Mouse (Mus musculus): ENCODE results near the gene Otud5.
"Not testable (repeated sequence)": the region's sequence is repeated elsewhere in the genome, so short reads cannot be mapped to it uniquely, and the experiment has no call there.

Otud5 gene

DNA sequence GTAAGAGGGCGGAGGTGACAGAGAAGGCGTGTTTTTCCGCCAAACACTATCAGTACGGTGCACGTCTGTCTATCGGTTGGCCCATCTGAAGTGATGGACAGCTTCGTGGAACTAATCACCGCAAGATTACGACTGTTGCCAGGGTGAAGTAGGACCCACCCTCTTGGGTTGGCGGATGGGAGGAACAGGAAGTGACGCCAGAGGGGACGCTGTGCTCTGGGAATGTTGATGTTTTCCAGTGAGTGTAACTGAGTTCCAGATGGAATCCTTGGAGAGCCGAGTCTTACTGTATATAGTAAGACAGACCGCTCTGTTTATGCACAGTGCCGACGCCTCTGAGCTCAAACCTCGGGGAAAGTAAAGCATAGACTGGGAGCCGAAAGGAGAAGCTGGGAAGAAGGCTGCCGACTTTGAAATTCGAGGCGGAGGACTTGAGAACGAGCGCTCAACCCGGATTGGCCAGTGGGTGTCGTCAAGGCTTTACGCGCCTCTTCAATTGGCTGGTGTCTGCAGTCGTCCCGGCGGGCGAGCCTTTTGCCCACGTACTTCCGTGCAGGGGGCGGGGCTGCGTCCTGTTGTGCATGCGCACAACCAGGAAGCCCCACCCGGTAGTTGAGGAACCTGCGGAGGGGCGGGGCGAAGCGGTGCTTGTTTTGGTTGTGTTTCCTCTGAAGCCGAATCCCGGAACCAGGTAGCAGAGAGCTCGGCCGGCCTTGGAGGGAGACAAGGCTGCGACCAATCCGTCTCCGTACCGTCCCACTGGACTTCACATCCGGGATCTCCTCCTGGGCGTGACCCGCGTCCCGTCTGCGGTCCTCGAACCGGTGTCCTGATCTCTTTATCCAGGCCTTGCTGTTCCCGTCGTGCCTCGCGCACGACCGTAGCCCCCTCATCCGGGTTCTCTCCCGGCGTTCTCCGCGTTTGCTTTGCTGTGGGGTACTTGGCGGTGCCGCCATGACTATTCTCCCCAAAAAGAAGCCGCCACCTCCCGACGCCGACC, at the start of gene Otud5:
TSS of gene Otud5 (plus strand) at position 202 of the 1,000 bp plus-strand sequence.
- DNase-seq: peak; percentile 97

DNA sequence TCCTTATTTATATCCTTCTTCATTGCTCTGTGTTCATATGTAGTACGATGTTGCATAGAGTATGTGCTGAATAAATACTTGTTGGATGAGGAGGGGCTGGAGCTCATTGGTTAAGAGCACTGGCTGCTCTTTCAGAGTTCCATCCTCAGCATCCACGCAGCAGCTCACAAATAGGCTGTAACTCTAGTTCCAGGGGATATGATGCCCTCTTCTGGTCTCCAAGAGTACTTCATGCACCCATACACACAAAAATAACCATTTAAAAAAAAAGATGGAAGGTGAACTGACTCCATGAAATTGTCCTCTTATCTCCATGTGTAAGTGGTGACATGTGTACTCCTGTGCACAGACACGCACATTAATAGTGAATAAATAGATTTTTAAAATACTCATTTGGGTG, 47.8 kb upstream of the Otud5 start:
- DNase-seq: peak; percentile 7

DNA sequence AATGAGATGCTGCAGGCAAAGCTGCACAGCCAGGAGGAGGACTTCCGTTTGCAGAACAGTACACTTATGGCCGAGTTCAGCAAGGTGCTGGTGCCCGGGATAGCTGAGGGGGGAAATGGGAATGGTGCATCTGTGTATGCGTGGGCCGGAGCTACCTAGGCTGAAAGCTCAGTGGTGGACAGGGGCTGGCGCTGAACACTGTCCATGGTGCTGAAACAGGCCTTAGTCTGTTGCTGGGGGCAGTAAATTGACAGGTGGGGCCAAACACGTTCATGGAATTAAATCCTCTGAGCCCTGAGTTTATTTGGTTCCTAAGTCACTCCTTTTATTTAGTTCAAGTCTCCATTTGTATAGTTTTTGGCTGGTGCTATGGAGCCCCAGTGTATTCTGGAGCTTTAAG, 46.1 kb upstream of the Otud5 start:
- DNase-seq: peak; percentile 32

DNA sequence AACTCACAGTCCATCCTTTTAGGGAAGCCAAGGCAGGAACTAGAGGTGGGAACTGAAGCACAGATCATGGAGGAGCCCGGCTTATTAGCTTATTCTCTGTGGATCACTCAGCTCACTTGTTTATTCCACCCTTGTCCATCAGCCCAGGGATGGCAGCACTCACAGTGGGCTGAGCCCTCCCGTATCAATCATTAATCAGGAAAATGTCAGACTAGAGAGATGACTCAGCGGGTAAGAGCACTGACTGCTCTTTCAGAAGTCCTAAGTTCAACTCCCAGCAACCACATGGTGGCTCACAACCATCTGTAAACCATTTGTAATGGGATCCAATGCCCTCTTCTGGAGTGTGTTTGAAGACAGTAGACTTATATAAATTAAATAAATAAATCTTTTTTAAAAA, 43.8 kb upstream of the Otud5 start:
- DNase-seq: no peak

DNA sequence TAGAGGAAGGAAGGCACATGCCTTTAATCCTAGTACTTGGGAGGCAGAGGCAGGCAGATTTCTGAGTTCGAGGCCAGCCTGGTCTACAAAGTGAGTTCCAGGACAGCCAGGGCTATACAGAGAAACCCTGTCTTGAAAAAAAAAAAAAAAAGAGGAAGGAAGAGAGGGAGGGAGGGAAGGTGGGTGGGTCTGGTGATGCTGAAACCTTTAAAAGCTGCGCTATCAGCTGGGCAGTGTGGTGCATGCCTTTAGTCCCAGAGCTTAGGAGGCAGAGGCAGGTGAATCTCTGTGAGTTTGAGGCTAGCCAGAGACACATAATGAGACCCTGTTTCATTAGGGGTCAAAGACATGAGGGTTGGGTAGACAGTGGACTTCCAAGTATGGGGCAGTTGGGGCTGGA, 39.0 kb upstream of the Otud5 start:
- DNase-seq: not testable (repeated sequence)

DNA sequence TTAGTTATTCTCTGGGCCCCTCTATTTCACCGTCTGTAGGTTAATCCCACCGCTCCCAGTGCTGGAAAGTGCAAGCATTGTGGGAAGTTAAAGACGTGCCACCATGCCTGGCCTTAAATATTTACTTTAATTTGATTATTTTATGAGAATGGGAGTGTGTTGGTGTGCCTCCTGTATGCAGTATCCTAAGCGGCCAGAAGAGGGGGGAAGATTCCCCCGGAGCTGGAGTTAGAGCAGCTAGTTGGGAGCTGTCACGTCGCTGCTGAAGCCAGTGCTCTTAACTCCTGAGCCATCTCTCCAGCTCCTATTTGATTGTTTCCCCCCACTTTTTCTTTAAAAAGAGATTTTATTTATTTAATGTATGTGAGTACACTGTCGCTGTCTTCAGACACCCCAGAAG, 26.1 kb upstream of the Otud5 start:
- DNase-seq: peak; percentile 35

DNA sequence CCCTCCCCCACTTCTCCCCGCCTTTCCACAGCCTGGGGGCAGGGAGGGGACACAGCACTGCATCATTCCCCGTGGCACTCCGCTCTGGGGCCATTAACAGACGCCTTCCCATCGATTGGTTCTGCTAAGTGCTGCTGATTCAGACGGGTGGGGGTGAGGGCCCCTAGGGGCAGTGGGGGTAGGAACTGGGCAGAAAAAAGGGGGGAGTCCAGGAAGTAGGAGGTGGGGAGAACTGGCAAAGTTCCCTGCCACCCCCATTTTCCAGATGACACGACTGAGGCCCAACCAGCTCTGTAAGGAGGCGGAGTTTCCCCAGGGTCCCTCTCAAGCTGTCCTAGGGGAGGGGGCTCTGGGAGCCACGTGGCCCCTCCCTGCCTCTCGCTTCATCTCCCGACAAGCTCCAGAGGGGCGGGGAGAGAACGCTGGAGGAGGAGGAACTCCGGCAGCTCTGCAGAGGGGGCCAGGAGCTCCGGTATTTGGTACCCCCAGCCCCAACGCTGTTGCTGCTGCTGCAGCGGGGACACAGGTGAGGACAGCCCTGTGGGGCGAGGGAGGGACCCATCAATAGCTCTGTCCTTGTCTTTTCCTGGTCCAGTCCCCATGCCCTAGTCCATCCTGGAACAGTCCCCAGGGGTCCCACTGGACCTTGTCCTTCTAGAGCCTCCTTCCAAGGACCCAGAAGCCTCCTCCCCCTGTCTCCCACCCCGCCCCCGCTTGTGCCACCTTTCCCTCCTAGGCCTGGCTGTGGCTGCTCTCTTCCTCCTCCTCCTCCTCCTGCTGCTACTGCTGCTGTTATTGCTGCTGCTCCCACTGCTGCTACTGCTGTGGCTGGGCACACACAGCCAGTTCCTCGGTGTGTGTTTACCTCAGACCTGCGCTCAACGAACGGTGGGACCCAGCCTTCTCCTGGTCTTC, 19.0 kb upstream of the Otud5 start, which contains the start of gene Kcnd1:
TSS of gene Kcnd1 (plus strand) at position 425 of the 915 bp plus-strand sequence.
- DNase-seq: no peak

DNA sequence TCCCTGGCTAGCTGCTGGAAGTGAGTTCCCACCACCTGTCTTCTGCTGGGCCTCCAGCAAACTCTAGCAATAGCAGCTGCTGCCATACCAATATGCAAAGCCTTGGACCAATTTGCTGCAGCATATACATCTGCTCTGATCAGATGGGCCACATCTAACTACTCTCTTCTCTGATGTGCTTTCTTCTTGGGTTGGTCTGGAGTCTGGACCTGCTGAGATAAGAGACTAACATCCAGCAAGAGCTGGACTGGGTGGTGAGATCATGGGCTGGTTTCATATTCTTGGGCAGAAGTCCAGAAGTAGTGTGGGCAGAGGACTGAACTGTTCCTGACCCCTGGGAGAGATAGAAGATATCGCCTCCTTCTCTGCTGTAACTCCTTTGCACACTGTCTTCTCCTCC, 4.0 kb upstream of the Otud5 start:
- DNase-seq: no peak

DNA sequence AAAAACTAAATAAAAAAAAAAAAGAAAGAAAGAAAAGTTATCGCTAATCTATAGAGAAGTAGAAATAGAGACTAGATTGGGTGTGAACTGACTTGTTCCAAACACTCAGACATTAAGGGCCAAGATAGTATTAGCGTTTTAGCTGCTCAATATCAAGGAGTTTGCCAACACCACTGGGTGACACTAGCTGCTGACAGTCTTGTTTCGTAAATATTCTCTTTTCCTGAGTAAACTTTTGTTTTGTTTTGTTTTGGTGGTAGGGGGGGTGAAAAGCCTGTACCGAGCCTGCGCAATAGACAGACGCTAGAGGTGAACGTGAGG, 362 bp upstream of the Otud5 start:
- no peak for DNase-seq

DNA sequence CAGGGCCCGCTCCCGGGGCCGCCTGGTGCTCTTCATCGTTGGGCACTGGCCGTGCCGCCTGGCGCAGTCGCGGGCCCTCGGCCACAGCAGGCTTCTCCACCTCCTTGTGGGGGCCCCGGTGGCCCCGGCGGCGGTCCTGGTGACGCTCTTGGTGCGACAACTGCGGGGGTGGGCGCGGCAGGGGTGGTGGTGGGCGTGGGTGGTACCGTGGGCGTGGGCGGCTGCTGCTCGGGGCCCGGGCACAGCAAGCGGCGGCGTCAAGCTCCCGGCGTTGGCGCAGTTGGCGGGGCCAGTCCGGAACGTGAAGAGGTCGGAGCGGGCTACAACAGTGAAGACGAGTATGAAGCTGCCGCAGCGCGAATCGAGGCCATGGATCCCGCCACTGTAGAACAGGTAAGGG, 1.2 kb downstream of the Otud5 start:
- no peak for DNase-seq

DNA sequence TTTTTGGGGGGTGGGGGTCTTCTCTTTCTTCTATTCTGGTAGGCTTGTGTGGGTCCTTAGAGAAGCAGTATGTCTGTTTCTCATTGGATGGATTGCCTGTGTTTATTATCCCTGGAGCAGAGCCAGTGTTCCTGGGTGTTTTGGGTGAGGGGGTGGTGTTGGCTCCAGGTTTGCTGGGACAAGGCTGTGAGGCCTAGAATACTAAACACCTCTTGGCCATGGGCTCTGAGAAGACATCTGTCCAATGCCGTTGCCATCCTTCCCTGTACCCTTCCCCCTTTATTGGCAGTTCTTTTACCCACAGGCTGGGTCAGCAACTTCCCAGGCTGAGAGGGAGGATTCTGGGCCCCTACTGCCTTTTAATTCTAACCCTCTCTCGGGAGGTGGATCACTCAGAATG, 6.7 kb downstream of the Otud5 start:
- DNase-seq: no peak

DNA sequence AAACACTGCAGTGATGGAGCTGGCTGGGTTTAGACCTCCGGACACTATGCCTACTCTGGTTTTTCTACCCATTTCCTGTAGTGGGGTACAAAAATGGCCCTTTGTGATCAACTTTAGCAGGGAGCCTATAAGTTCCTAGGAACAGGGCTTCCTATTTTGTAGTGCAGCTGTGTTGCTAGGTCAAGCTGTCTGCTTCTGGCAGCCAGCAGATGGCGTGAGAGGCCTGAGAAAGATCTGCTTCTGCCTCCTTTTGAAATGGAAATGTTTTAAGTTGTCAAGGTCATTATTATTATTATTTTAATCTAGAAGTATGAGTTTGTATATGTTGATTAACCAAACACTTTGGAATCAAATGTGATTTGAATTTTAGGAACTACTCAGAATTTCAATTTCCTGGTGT, 13.4 kb downstream of the Otud5 start:
- DNase-seq: peak; percentile 45

DNA sequence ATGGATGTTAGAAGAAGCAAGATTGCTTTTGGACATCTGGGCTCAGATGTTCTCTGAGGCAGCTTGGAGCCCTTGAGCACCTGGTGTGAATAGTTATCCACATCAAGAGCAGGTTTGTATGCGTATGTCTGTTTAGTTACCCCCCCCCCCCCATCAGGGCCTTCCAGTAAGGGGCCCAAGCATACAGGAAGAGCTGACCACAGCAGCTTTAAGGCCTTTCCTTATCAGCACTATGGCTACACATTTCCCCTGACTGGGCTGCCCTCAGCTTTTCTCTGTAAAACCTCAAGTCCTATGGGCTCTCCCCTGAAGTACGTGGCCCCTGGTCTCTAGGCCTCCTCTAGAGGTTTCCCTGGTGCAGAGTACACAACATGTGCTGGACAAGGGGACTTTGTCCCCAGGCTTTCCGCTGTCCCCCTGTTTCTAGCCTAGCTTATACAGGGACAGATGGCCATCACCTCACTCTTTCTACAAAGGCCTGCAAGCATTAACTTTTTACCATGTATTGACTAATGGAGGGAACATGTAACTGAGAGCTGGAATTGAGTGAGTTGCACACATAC, 18.1 kb downstream of the Otud5 start:
- no peak for DNase-seq

DNA sequence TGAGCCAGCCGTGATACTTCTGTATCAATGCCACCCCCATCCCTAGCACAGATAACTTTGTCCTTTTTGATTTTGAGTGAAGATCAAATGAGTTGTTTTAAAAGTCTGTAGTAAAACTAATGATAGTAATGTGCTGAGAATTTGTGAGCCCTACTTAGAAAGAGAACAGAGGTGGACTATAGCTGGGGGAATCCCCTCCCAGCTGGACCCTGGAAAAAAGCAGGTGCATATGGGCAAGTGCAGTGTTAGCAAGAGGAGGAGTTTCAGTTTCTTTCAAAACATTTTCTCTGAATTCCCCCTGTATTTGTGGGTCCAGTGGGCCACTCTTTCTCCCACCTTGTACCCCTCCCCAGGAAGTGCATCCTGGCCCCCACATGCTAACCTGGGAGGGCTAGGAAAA, 22.0 kb downstream of the Otud5 start:
- no peak for DNase-seq

DNA sequence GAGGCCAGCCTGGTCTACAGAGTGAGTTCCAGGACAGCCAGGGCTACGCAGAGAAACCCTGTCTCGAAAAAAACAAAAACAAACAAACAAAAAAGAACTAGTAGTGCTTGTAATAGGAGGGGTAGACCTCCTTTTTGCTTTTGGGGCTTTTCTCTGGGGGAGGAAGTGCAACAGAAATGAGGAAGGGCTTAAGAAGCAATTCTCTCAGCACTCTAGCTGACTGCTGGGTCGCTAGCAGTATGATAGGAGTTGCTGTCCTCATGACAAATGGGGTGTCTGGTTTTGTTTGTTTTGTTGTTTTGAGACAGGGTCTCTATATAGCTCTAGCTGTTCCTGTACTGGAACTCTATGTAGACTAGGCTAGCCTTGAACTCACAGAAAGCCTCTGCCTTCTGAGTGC, 23.4 kb downstream of the Otud5 start:
- no peak for DNase-seq

DNA sequence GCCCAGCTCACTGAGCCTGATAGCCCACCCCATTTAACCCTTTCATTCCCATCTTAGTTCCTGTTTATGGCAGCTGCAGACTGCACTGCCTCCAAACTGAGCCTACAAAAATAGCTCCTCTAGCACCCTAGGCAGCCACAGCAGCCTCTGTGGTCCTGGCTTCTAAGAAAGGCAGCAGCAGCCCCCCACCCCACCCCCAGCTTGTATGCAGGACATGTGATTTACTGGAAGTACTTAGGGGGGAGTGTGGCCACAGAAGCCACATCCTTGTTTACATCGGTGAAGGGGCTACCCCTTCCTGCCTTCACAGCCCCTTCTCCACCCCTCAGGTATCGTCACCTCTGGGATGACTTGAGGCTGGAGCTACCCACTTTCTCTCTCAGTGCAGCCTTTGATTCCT, 24.2 kb downstream of the Otud5 start:
- DNase-seq: no peak

DNA sequence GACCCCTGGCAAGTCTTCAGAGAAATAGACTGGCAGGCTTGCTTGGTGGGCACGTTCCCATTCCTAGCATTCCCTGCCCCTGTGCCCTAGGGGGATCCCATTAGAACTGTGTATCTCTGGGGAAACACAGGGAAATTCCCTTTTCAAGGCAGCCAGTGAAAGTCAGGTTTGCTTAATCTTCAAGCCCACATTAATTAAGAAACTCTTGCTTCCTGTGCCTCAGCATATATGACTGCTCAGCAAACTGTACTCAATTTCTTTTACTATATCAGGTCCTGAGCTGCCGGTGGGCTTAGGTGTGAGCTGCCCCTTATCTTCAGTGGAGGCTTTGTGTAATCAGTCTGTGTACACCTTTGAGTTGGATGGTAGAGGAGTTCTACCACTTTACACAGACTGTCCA, 24.6 kb downstream of the Otud5 start:
- DNase-seq: no peak

DNA sequence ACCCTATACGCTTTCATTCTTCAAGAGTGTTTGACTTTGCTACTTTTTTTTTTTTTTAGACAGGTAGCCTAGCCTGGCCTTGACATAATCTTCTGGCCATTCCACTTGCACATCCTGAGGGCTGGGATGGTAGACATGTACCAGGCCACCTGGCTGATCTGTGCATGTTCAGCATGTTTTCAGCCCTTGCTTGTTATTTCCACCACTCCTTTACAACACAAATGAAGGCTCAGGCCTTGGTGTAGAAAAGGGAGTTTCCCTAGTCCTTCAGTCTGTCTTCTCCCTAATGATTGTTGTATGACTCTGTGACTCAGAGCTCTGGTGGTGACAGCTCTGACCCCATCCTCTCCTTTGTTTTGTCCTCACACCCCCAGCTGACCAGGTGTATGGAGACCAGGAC, 26.0 kb downstream of the Otud5 start:
- no peak for DNase-seq

DNA sequence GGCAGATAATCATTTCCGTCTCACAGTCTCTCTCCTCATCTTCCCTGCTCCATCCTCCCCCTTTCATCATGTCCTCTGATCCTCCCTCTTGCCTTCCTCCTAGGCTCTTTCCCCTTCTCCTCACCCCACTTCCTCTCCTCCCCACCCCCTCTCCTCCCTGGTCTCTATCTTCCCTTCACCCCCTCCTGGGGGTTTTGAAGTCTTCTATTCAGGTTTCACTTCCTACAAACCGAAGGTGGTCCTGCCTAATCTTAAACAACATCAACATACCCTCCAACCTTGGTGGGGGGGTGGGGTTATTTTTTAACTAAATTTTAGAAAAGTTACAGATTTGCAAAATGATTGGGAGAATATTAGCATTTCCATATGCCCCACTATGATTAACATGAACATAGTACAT, 27.3 kb downstream of the Otud5 start:
- DNase-seq: no peak

DNA sequence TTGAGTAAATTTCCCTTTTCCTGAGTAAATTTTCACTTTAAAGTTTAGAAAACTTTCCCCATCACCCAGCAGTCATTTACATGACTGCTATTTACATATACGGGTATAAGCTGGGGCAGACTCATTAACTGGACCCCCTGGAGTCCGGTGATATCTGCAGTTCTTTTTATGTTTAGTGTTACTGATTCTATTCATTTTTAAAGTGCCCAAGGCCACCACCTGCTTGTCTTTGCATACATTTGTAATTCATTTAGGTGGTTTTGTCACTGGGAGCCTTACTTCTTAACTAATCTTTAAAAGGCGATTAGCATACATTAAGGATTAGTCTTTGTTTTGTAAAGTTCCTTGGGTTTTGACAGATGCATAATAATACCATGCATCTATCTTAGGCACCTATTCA, 28.7 kb downstream of the Otud5 start:
- DNase-seq: no peak

DNA sequence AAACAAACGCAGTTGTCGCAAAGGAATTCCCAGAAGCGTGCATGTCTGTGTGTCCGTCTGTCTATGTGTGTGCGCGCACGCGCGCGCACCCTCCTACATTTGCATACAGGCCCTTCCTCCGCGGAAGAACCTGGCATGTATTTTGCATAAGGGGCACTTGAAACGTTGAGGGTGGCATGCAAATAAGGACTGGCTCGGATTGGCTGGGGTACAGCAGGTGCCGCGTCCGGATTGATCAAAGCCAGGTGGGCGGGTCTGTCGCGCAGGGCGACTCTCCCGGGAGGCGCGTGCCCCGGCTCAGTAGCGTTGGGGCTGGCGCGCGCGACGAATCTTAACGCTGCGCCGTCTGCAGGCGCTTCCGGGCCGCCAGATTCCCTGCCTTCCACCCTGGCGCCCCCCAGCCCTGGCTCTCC, 36.8 kb downstream of the Otud5 start, which contains the start of gene Pim2:
TSS of gene Pim2 (plus strand) at position 256 of the 413 bp plus-strand sequence.
- peak; percentile 91 for DNase-seq

DNA sequence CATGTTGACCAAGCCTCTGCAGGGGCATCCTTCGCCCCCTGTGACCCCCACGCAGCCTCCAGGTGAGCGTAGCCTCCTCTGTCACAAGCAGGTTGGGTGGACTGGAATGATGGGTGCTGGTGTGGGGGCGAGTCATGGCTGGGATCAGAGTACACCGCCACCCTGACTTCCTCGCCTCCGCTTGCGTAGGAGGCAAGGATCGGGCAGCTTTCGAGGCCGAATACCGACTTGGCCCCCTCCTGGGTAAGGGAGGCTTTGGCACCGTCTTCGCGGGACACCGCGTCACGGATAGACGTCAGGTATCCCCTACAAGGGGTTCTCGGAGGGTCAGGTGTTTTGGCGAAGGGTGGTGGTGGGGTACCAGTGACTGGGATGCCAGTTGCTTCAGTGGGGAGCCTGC, 37.3 kb downstream of the Otud5 start:
- no peak for DNase-seq

DNA sequence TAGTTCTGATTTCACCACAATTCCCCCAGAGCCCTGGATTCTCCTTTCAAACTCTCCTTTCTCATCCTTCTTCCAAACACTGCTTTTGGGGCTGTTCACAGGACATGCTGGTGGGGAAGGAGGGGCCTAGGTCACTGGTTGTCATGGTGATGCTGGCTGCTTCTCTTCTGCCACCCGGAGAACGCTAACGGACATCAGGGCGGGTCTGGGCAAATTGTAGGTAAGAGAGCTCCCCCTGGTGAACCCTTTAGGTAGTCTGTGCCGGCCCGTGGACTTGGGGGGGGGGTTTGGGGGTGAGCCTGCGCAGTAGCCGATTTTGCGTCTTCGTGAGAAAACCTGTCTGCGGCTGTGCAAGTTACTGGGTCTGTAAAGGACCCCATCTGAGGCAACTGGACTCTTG, 38.7 kb downstream of the Otud5 start:
- peak; percentile 80 for DNase-seq

Data from lung, postnatal 36 days (tissue).